Mouse (Mus musculus) heart, postnatal 25 days (tissue): ENCODE measurements around the gene Prss32. TPM values are rescaled to one million over a fixed set of nuclear protein-coding genes. Genes with fewer than 3 reads are reported as not detected.

Experiments
- microRNA-seq: library from miRNA; unstranded; fragments of <30 nt; microRNA quantifications from one replicate; pipeline ENCODE4 v1.2.0, GENCODE M21; 2022
- total RNA-seq, 2 experiments: library from RNA; stranded (reverse); gene quantifications; 2 replicates each; pipeline ENCODE4 v1.2.3; 2021

Prss32 gene
- total RNA-seq, 2 experiments from 2014 or later = not detected

Small RNAs within 50 kb of the gene (microRNA-seq; reads per million reads assigned to microRNA genes)
- gene Mir5125 = 1.9 reads per million

Other genes starting within 250 kb of the Prss32 start
- 1 to 10 TPM; 3.4 to 4.8 TPM for gene Zfp13, start 244.4 kb upstream of the Prss32 start, total RNA-seq
- gene Zscan10, start 243.0 kb upstream of the Prss32 start, total RNA-seq = not detected
- under 1 TPM; 0.06 to 0.08 TPM for gene Mmp25, start 198.6 kb upstream of the Prss32 start, total RNA-seq
- gene Bicdl2, start 183.3 kb upstream of the Prss32 start, total RNA-seq = not detected
- gene Hcfc1r1, start 170.3 kb upstream of the Prss32 start, total RNA-seq = 100 to 1,000 TPM; 193 to 207 TPM
- 10 to 100 TPM; 12.2 to 12.3 TPM for gene Thoc6, start 170.0 kb upstream of the Prss32 start, total RNA-seq
- 100 to 1,000 TPM in 1 of 2 experiments, 10 to 100 TPM in 1; 79.9 to 111 TPM for gene Tnfrsf12a, start 166.4 kb upstream of the Prss32 start, total RNA-seq
- not detected for gene Cldn6, start 164.6 kb upstream of the Prss32 start, total RNA-seq
- gene Cldn9, start 159.8 kb upstream of the Prss32 start, total RNA-seq = not detected
- not detected for gene 1520401A03Rik, start 121.1 kb upstream of the Prss32 start, total RNA-seq
- 1 to 10 TPM; 1.4 to 1.5 TPM for gene Pkmyt1, start 117.5 kb upstream of the Prss32 start, total RNA-seq
- 10 to 100 TPM; 26.1 to 29.5 TPM for gene Paqr4, start 103.0 kb upstream of the Prss32 start, total RNA-seq
- gene Kremen2, start 98.0 kb upstream of the Prss32 start, total RNA-seq = not detected
- 10 to 100 TPM; 29.7 to 33.2 TPM for gene Flywch1, start 72.3 kb upstream of the Prss32 start, total RNA-seq
- 1 to 10 TPM in 1 of 2 experiments, under 1 TPM in 1; 0.88 to 1.6 TPM for gene Flywch2, start 57.8 kb upstream of the Prss32 start, total RNA-seq
- gene Srrm2, start 53.3 kb upstream of the Prss32 start, total RNA-seq = 100 to 1,000 TPM; 157 to 162 TPM
- 100 to 1,000 TPM; 353 to 372 TPM for gene Elob, start 14.7 kb upstream of the Prss32 start, total RNA-seq
- not detected for gene Prss33, start 7.8 kb upstream of the Prss32 start, total RNA-seq
- not detected for gene Prss41, start 317 bp downstream of the Prss32 start, total RNA-seq
- gene Prss21, start 24.2 kb downstream of the Prss32 start, total RNA-seq = not detected
- not detected for gene Dcpp1, start 37.0 kb downstream of the Prss32 start, total RNA-seq
- gene Dcpp2, start 37.0 kb downstream of the Prss32 start, total RNA-seq = not detected
- not detected for gene Dcpp3, start 73.6 kb downstream of the Prss32 start, total RNA-seq
- not detected for gene Sbp, start 97.8 kb downstream of the Prss32 start, total RNA-seq
- gene Sbpl, start 111.4 kb downstream of the Prss32 start, total RNA-seq = not detected
- gene Prss30, start 136.7 kb downstream of the Prss32 start, total RNA-seq = not detected
- gene Prss22, start 154.2 kb downstream of the Prss32 start, total RNA-seq = not detected
- gene Prss27, start 194.3 kb downstream of the Prss32 start, total RNA-seq = not detected
- gene Kctd5, start 229.6 kb downstream of the Prss32 start, total RNA-seq = 10 to 100 TPM; 10.2 to 11.2 TPM